Mouse (Mus musculus) ovary, adult 18-20 months (tissue): ENCODE data around the gene Lsm14b.

ENCODE experiments used
- DNase-seq: peaks from one replicate; pipeline ENCODE4 v3.0.0; 2022; ENCODE audit warnings: low spot score, mixed read lengths

The Lsm14b gene

DNA sequence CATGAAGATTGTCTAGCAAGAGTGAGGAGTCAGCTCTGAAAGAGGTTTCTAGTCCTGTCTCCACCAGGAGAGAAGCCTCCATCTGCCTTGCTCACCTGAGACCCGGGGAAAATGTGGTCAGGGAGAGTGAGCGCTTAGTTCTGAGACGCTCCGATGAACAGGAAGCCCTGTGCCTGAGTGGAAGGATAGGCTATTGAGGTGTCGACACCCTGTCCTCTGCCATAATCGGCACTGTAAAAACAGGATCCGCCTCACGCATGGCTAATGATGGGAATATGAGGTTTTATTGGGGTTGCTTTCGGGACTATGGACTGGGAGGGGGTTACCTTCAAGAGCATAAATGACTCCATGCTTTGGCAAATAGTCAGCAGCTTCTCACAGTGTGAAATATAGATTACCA, 6.2 kb upstream of the Lsm14b start:
- DNase-seq = no peak

DNA sequence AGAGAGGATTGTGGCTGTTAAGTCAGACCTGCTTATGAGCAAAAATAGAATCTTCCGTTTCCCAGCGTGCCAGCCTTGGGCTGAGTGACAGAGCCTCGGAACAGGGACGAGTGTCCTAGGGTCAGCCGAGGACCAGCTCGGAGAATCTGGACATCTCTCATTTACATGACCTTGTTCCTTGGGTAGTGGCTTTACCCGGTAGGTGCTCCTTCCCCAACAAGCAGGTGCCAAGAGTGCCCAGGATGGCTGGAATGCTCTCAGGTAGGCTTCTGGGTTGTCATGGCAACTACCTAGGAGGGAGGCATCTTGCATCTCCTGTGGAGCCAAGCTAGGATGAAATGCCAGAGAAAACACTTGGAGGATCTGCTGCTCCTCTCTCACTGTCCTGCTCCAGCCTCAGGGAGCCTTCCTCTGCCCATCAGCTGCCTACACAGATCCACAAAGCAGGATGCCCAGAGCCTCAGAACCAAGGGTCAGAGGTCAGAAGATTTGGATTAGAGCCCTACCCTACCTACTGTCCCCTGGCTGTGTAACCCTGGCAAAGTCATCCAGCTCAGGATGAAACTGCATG, 4.6 kb upstream of the Lsm14b start:
- DNase-seq = no peak

DNA sequence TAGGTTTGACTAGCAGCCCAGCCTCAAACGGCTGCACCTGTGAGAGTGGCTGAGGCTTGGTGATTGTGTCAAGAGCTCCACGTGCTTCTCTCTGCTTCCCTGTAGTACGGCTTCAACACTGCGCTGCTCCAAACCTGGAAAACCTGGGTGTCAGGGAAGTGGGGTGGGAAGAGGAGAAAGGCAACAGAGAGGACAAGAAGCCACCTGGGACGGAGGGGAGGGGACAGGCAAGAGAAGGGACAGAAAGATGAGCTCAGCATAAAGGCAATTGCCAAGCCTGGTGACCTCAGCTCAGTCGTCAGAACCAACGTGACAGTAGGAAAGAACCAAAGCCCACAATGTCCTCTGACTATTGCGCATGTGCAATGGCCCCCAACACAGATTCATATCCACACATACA, 3.9 kb upstream of the Lsm14b start:
- DNase-seq = no peak

DNA sequence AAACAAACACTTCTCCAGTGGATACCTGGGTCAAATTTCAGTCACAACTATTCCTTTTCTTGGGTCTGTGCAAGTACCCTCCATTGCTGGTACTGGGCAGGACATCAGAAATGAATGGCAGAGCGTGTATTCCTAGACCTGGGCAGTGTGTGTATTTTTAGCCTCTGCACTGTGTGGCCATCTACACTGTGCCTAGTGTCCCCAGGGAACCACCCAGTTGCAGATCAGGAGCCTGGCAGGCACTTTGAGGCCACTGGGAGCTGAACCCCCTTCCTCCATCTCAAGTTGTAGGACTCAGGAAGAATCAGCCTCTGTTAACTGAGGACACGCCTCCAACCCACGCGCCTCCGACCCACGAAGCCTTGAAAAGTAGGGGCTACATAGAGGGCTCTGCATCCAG, 2.0 kb upstream of the Lsm14b start:
- no peak for DNase-seq

DNA sequence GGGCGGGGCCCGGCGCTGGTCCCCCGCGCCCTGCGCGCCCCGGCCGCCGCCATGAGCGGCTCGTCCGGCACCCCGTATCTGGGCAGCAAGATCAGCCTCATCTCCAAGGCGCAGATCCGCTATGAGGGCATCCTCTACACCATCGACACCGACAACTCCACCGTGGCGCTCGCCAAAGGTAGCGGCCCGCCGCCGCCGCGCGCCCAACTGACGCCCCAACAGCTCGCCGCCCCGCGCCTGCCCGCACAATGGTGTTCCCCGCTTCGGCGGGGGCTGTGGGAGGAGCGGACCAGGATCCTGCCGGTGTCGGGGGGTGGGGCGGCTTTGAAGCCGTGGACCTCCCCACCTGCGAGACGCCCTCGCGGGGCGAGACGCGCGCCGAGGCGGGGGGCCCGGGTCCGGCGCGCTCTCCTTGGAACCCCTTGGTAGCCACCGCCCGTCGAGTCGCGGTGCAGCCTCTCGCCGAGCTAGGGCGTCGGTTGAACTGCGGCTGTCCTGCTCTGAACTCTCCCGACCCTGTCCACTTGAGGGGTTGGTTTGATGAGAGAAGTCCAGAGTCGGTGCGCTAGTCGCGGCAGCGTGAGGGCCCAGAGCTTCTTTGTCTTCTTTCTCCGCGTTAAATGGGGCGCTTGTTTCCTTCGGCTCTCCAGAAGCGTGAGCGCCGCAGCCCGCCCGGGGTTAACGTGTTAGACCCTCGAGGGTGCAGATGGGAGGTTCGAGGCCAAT, 511 bp downstream of the Lsm14b start:
- peak; percentile 30 for DNase-seq

DNA sequence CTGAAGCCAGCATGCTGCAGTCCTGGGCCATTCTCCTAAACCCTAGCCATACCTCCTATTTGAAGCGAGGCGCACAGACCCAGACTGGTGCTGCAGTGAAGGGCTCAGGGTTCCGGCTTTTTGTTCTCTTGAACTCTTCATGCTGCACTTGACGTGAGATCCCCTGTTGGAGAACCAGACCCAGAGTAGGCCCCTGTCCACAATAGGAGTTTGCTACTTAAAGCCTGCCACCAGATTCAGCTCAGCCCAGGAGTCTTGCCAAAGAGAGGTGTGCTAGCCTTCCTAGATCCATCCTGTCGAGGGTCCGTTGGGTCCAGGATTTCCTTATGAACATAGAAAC, 1.0 kb downstream of the Lsm14b start:
- no peak for DNase-seq

DNA sequence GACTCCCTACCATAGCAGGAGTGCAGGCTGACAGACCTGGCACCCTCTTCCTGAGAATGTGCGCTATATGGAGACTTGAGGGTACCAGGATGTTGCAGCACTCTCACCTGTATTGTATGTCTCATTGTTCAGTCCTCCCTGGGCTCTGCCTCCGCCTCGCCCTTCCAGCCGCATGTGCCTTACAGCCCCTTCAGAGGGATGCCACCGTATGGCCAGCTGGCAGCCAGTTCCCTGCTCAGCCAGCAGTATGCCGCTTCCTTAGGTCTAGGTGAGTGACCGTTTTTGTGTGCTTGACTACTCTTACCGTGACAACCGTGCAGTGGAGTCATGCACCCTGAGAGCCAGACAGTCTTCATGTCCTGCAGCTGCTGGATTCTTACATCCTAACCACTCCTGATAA, 3.0 kb downstream of the Lsm14b start:
- DNase-seq = no peak

DNA sequence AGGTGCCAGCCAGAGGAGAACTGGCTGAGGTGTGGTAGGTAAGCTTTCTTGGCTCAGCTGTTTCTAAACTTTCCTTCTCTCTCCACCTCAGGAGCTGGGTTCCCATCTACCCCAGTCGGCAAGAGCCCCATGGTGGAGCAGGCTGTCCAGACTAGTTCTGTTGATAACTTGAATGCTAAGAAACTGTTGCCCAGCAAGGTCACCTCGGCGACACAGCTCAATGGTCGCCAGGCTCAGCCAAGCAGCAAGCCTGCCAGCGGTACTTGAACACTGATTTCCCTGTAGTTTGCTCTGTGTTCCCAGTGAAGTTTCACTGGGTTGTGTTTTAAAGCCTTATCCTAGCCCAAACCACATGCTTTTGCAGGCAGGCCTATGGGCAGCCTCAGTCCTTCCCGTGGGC, 6.5 kb downstream of the Lsm14b start:
- no peak for DNase-seq

DNA sequence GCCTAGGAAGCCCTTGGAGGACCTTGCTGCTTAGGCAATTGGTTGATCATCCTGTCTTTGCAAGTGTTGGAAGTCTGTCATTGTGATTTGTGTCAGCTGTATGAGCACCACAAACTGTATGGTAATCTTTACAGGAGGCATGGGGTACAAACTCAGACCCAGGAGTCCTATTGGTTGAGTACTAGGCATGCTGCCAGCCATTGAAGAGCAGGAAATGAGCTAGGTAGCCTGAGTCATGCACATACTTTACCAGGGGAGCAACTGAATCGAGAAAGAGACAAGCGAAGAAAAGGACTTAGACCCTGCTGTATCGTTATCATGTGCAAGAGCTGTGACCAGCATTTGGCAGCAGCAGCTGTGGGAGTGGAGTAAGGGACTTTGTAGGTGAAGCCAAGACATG, 8.1 kb downstream of the Lsm14b start:
- DNase-seq = no peak

DNA sequence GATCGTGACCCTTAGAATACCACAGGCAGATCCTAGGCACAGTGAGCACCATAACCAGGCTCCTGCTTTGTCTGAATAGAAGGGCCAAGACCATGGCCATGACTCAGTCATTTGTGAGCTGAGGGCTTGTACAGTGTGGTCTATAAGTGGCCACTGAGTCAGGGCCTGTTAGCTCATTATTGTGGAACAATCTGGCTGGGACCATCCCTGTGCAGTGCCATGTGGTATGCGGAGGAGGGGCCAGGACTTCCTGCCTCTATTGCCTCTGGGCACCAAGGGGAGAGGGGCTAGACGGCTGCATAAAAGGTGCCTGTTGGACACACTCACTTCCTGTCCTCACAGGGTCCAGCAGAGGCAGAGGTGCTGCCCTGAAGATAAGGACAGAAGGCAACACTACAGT, 9.2 kb downstream of the Lsm14b start:
- no peak for DNase-seq

DNA sequence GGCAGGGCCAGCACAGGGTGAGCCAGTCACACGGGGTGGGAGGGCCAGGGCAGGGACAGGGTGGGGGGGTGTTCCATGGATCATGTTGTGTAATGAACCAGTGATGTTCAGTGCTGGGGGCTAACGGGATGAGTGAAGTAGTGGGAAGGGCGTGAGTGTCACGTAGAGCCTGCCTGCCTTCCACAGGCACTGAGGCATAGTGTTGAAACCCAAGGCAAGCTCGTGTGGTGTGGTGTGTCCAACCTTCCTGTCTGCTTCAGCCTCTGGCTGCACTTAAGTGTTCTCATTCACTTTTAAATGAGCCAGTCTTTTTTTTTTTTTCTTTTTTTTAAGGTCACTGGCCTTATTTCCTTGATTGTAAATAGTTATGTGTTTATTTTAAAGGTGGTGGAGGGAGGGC, 10.0 kb downstream of the Lsm14b start:
- DNase-seq = no peak

DNA sequence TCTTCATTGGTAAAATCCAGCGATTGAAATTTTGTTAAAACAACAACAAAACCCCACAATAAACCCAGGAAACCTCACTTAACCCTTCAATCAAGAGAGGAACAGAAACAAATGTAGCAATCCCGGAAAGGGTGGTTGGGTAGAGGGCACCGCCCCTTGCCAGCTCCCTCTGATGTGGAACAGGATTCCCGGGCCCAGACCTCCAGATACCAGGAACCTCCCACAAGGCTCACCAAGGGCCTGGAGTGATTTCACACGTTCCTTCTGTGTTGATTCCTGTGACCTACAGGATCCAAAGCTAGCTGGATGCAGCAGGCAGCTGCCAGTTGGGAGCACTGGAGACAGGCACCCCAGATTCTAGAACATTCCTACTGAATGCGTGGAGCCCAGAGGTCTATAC, 15.6 kb downstream of the Lsm14b start:
- DNase-seq = no peak

DNA sequence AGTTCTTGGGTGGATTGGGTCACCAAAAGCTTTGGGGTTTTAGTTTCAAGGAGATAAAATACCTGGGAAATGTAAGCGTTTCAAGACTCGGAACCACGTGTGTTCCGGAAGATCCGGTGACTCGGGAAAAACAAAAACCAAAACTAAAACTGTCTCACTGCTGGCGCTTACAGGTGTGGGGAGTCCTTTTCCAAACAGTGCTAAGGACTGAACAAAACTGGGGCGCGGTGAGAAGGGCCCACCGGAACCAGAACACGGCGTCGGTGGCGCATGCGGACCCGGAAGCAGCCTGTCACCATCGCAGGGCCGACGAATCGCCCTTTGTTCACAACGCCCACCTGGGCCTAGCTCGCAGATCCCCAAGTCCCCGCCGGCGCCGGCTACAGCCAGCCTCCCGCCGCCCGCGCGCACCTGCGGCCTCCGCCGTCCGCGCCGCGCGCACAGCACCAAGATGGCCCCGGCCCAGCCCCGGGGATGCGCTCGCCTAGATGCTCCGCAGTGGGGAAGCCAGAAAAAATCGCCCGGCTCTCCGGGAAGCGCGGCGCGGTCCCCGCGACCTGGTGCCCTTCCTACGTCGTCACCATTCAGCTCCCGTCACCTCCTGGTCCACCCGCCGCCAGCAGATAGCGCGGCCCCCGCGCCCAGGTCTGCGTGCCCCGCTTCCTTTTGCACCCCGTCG, 16.9 kb downstream of the Lsm14b start:
- no peak for DNase-seq

DNA sequence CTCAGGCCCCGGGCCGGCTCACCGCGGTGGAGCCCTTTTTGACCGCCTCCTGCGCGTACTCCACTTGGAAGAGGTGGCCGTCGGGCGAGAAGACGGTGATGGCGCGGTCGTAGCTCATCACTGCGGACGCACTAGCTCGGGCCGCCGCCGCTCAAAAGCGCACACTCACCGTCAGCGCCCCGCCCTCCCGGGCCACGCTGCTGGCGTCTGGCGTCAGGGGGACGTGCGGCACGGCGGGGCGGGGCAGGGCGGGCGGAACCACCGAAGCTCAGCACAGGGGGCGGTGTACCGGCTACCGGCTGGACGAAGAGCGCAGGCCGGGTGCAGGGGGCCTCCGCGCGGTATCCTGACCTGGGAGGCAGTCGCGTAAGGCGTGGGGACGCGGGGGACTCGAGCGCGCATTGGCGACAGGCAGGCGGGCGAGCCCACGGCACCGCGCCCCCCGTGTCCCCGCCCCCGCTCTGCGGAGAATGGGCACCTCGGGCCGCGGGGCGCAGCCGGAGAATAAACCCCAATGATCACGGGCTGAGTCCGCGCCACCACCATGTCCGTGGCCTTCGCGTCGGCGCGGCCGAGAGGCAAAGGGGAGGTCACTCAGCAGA, 17.6 kb downstream of the Lsm14b start, which contains the start of the genes Psma7 and Ss18l1:
Psma7 (minus strand) TSS at position 178 of the 602 bp plus-strand sequence.
Ss18l1 (plus strand) TSS at position 254 of the 602 bp plus-strand sequence.
- DNase-seq = peak; percentile 77

DNA sequence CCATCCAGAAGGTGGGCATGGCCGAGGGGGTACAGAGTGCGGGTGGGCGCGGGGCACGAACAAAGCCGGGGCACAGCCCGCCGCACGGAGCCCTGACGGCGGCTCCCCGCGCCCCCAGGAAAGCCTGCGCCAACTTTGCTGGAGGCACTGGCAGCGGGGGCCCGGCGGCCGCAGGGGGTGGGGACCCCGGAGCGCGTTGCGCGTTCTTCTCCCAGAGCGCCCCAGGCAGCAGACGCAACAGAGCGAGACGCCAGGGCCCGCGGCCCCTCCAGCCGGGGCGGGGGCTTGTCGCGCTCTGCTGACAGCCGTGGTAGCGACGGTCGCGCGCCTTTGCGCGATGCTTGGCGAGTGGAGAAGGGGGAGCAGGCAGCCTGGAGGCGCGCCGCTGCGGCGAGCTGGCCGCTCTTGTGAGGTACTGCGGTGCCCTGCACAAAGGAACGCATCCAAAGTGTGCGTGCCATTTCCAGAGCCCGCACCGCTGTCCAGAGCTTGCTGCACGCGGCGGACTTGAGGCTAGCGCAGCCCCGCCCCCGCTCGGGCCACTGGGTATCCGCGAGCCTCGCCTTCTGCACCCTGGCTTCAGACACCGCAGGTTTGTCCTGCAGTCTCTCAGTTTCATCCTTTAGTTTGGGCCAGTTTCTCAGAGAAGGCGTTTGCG, 18.2 kb downstream of the Lsm14b start:
- no peak for DNase-seq

DNA sequence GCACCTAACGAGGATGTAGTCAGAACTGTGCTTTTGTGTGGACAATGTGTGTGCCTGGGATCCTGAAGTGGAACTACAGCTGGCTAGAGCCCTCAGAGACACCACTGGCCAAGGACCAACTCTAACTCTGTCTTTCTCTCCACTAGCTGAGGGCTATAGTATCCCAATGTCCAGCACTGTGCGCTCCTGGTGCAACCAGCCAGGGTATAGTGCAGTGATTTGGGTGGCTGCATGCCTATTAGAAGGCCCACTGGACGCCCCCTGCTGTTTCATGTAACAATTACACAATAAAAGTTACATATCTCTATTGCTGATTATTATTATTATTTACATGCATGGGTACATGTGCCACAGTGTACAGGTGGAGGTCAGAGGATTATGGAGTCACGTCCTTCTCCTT, 20.5 kb downstream of the Lsm14b start:
- DNase-seq = no peak

DNA sequence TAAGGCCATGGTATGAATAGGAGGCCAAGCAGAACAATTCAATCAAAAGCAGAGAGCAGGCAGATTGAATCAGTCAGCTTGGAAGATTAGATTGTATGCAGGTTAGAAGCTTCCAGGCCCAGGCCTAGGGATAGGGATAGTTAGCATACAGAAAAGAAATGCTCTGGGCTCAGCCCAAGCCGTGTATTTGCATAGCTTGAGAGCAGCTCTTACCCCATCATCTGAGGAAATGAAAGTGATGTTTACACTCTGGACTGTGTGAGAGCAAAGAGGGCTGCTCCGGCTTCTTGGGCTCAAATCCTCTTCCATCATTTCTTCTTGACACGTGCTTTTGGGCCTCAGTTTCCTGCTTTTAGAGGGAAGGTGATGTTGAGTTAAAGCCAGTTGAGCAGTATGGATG, 22.8 kb downstream of the Lsm14b start:
- DNase-seq = no peak

DNA sequence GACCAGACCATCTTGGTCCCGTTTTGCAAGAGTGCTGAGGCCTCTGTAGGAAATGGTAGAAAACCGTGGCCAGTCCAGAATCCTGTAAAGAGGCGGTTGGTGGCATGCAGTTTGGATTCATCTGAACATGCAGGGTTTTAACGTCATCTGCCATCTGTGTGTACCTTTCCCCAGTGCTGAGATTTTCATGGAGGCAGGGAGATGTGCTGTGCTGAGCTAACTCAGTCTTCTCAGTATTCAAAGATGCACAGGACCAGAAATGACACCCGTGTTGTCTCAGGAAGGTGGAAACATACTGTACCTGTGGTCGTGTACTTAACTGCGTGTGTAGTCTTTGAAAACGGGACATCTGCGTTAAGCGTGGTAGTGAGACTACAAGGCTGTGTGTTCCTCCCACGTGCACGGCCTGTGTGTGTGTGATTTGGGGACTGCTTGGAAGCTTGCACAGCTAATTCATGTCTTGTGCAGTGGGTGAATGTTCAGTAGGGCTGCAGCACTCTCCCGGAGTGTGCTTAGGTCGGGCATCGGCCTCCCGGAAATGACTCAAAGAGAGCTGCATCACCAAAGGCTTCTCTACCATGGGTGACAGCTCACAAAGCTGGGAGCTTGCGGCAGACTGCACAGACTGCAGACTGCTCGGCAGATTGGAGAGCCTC, 23.3 kb downstream of the Lsm14b start:
- no peak for DNase-seq

DNA sequence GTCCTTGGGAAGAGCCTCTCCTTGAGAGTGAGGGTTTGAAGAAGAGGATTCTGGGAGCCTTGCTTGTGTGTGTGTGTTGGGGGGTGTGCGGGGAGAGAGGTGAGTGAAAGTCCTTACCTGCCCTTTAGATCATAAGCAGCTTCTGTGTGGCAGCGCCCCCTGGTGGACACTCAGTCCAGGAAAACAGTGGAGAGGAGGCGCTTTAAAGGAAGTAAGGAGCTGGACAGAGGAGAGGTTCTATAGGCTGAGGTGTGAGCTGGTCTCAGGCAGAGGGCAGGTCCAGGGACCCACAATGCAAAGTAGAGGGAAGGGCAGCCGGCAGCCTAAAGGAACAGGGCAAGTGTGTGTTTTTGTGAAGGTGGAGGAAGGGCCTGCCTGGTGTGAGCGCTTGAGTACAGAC, 26.2 kb downstream of the Lsm14b start:
- DNase-seq = peak; percentile 37

DNA sequence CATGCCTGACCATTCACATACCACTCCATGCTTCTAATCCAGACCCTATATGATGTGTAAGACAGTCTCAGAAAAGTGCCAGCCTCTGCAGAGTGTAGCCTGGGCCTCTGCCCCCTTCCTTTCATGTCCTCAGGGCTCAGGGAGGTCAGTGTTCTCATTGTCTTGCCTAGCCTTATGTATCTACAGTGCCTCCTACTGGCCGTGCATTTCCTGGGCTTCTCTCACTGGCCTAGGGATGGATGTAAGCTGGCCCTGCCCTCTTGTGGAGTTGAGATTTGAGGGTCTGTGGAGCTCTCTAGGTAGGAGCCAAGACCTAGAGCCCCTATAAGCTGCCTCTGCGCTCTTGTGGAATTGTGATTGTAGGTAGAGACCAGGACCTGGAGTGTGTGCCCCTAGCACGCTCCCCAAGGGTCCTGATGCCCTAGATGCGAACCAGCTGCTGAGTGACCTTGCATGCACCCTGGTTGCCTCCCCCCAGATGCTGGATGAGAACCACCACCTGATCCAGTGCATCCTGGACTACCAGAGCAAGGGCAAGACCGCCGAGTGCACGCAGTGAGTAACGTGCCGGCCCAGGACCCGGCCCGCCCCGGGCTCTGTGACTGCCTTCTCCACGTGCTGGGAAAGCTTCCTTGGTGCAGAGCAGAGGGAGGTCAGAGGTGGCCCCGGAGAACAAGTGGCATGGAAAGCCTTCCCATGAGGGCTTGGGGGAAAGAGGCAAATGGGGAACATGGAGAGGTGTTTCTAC, 27.4 kb downstream of the Lsm14b start:
- no peak for DNase-seq

DNA sequence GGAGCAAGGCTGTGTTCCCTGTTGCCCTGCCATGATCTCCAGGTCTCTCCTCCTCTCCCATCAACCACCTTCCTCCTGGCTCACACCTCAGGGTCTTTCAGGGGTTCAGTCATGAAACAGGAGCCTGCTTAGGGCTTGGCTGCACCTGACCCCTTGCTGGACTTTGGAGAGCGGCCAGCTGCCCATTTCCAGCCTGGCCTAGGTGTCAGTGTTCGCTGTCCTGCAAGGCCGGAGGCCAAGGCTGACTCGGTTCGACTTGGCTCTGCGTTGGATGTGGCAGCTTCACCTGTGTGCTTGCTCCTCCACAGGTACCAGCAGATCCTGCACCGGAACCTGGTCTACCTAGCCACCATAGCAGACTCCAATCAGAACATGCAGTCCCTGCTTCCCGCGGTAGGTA, 28.2 kb downstream of the Lsm14b start:
- DNase-seq = no peak
